Mouse (Mus musculus) C2C12 (cell line): ENCODE data around the gene Prrt4. TPM values are rescaled to one million over a fixed set of nuclear protein-coding genes. Genes with fewer than 3 reads are reported as not detected.
"Not testable (repeated sequence)": the region's sequence is repeated elsewhere in the genome, so short reads cannot be mapped to it uniquely, and the experiment has no call there.

Experiments used
- H3K27me3 ChIP-seq: one replicate; pipeline ENCODE4 v1.6.1; 2011; ENCODE audit not compliant: control insufficient read depth, insufficient read depth, insufficient read length
- H3K36me3 ChIP-seq: one replicate; pipeline ENCODE4 v1.6.1; 2011; ENCODE audit not compliant: control insufficient read depth, insufficient read depth
- H3K4me3 ChIP-seq: one replicate; pipeline ENCODE4 v1.5.1; 2011; ENCODE audit warnings: mild to moderate bottlenecking, control low read depth; ENCODE audit not compliant: poor library complexity, insufficient read depth, severe bottlenecking
- H3K79me2 ChIP-seq: one replicate; pipeline ENCODE4 v1.6.1; 2011; ENCODE audit not compliant: control insufficient read depth, insufficient read depth
- H3K79me3 ChIP-seq: one replicate; pipeline ENCODE4 v1.6.1; 2011; ENCODE audit warnings: low read depth, control low read depth
- H3ac ChIP-seq: one replicate; pipeline ENCODE3; 2011; ENCODE audit warnings: low read depth; ENCODE audit not compliant: control insufficient read depth, insufficient read length
- CEBPB ChIP-seq: IDR thresholded peaks from one replicate; pipeline ENCODE4 v1.6.1; 2011; ENCODE audit warnings: low read depth, mild to moderate bottlenecking, control low read depth, moderate library complexity
- CTCF ChIP-seq: IDR thresholded peaks from one replicate; pipeline ENCODE4 v1.5.1; 2011; ENCODE audit not compliant: control insufficient read depth, insufficient read depth, insufficient read length
- FOSL1 ChIP-seq: IDR thresholded peaks from one replicate; pipeline ENCODE4 v1.8.0; 2011; ENCODE audit warnings: mild to moderate bottlenecking, low read length; ENCODE audit not compliant: poor library complexity, insufficient read depth, severe bottlenecking
- MAX ChIP-seq: IDR thresholded peaks from one replicate; pipeline ENCODE4 v1.6.1; 2011; ENCODE audit warnings: mild to moderate bottlenecking, control low read depth
- MYOD1 ChIP-seq: IDR thresholded peaks from one replicate; pipeline ENCODE4 v1.6.1; 2011; ENCODE audit warnings: low read depth; ENCODE audit not compliant: control insufficient read depth, insufficient read length
- MYOG ChIP-seq: IDR thresholded peaks from one replicate; pipeline ENCODE4 v1.6.1; 2011; ENCODE audit not compliant: control insufficient read depth, insufficient read length; ENCODE audit errors: extremely low read depth
- USF1 ChIP-seq: IDR thresholded peaks from one replicate; pipeline ENCODE4 v1.6.1; 2011; ENCODE audit warnings: low read depth, mild to moderate bottlenecking, control low read depth, moderate library complexity
- long read RNA-seq, 2 experiments: library from polyadenylated mRNA; unstranded; transcript quantifications; one replicate each; pipeline ENCODE4 v2.0.0; 2019 to 2020
- polyA plus RNA-seq: library from polyadenylated mRNA; unstranded; fragments of >200 nt; fragmentation: generic; extraction: Trizol; gene quantifications from one replicate; pipeline ENCODE4 v1.2.1, GENCODE M21; 2012; ENCODE audit warnings: missing spikeins

Gene Prrt4
- polyA plus RNA-seq = 0.09 TPM
- long read RNA-seq, experiment 1 = 0 reads
- long read RNA-seq, experiment 2, partial matches to known transcripts = 2 of 9 reads
- long read RNA-seq, experiment 2, other reads (novel, unspliced or antisense) = 3 of 9 reads

DNA sequence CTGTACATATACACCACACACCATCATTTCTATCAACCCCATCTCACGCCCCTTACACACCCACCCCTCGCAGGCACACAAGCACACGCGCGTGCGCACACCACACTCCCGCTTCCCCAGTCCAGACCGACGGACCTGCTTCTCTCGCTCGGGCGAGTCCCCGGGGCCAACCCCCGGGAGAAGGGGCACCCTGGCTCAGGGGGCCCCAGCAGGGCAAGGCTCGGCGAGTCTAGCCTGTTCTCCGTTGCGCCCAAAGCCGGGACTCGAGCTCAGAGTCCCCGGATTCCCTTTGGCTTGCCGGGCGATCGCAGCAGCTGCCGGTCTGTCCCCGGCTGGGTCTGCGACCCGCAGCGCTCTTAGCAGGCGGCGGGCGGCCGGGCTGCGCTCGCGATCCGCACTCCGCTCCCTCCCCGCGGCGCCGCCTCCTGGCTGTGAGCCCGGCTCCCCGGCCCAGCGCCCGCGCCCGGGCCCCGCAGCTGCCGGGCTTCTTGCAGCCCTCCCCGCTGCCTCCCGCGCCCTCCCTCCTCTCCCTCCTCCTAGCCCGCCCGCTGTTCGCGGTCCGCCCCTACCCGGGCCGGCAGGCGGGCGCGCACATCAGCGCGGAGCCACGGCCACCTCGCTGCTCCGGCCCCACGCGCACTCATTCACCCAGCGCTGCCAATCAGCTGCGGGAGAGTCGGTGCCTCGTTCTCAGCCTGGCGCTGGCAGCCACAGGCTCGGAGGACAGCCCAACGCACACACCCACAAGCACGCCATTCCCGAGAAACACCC is at the start of gene Prrt4:
Gene Prrt4 (minus strand): TSS at position 697 of the 771 bp plus-strand sequence.
- TF ChIP-seq CTCF = no peak
- no peak for TF ChIP-seq MYOD1
- TF ChIP-seq CEBPB = no peak
- TF ChIP-seq MYOG = no peak
- no peak for TF ChIP-seq USF1
- TF ChIP-seq FOSL1 = no peak
- TF ChIP-seq MAX = no peak
- no peaks in the 10 kb centered on the region for H3K79me3 ChIP-seq
- H3K36me3 ChIP-seq = no peaks in the 10 kb centered on the region
- no peaks in the 10 kb centered on the region for H3K79me2 ChIP-seq
- H3ac ChIP-seq = peak within 1 kb of the TSS; percentile 42
- H3K27me3 ChIP-seq = peaks cover 58% of the 10 kb centered on the region
- H3K4me3 ChIP-seq = peak within 1 kb of the TSS; percentile 6

DNA sequence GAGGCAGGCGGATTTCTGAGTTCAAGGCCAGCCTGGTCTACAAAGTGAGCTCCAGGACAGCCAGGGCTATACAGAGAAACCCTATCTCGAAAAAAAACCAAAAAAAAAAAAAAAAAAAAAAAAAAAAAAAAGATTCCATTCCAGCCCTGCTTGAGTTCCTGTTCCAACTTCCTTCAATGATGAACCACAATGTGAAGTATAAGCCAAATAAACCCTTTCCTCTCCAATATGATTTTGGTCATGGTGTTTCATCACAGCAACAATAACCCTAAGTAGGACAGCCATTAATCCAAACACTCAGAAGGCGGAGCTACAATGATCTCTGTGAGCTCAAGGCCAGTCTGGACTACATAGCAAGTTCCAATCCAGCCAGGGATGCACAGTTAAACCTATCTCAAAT is 38.3 kb upstream of the Prrt4 start:
- H3K79me3 ChIP-seq, H3K27me3 ChIP-seq, H3K4me3 ChIP-seq, H3K36me3 ChIP-seq, H3ac ChIP-seq, H3K79me2 ChIP-seq: not testable (repeated sequence)

GRCm38 (mm10) chr6:29215881-29216501 is 36.6 kb upstream of the Prrt4 start, which contains the start of gene Impdh1:
Gene Impdh1 (minus strand): TSS chr6:29216364.
- H3K79me3 ChIP-seq = peaks cover 6% of the 10 kb centered on the region
- TF ChIP-seq MAX (no peak), CEBPB (no peak), MYOG (no peak), MYOD1 (no peak)
- peaks cover 4% of the 10 kb centered on the region for H3K27me3 ChIP-seq

DNA sequence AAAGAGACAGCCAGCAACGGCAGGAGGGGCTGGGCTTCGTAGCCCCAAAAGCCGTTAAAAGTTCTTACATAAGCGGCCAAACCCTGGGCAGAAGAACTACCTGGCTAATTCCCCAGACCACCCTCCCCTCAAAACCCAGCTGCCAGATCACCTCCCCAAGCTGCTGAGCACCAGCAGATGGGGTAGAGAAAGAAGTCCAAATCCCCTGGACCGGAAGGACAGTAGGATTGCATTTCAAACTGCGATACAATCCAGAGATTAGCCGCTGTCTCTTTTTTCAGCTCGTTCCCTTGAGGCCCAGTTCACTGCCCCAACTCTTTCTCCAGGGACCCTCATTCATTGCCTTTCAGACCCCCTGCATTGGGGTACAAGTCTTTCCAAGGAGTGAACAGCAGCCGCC is 35.8 kb upstream of the Prrt4 start:
- Histone ChIP-seq H3K79me2 (peaks cover 17% of the 10 kb centered on the region), H3K79me3 (peaks cover 8% of the 10 kb centered on the region), H3K27me3 (no peaks in the 10 kb centered on the region), H3ac (peak overlapping the region; percentile 71), H3K36me3 (no peaks in the 10 kb centered on the region), H3K4me3 (peak overlapping the region; percentile 42)
- TF ChIP-seq CEBPB = no peak
- TF ChIP-seq USF1 = no peak
- TF ChIP-seq MYOD1 = no peak
- no peak for TF ChIP-seq FOSL1
- TF ChIP-seq MYOG = no peak
- no peak for TF ChIP-seq MAX
- TF ChIP-seq CTCF = no peak

More at GRCm38 (mm10) chr6:29215881-29216501, 36.6 kb upstream of the Prrt4 start, which contains the start of gene Impdh1:
- peaks cover 9% of the 10 kb centered on the region for H3K79me2 ChIP-seq
- H3ac ChIP-seq = peak within 1 kb of the TSS; percentile 71
- H3K4me3 ChIP-seq = peak within 1 kb of the TSS; percentile 42
- no peaks in the 10 kb centered on the region for H3K36me3 ChIP-seq

GRCm38 (mm10) chr6:29214776-29215175 is 35.4 kb upstream of the Prrt4 start:
- peak overlapping the region; percentile 42 for H3K4me3 ChIP-seq
- TF ChIP-seq FOSL1 = no peak
- no peak for TF ChIP-seq MYOG
- no peak for TF ChIP-seq MAX
- no peak for TF ChIP-seq CTCF
- TF ChIP-seq USF1 = no peak
- no peak for TF ChIP-seq MYOD1
- TF ChIP-seq CEBPB = no peak
- peaks cover 21% of the 10 kb centered on the region for H3K79me2 ChIP-seq
- no peaks in the 10 kb centered on the region for H3K36me3 ChIP-seq
- peaks cover 8% of the 10 kb centered on the region for H3K79me3 ChIP-seq
- no peak overlapping the region for H3ac ChIP-seq
- no peaks in the 10 kb centered on the region for H3K27me3 ChIP-seq

GRCm38 (mm10) chr6:29214245-29214644 is 34.9 kb upstream of the Prrt4 start:
- TF ChIP-seq CTCF (no peak), USF1 (no peak), FOSL1 (no peak), CEBPB (no peak), MYOD1 (no peak), MAX (no peak), MYOG (no peak)
- Histone ChIP-seq H3K27me3 (no peaks in the 10 kb centered on the region), H3K36me3 (peaks cover 4% of the 10 kb centered on the region), H3K79me3 (peaks cover 11% of the 10 kb centered on the region), H3K4me3 (no peak overlapping the region), H3ac (no peak overlapping the region), H3K79me2 (peaks cover 26% of the 10 kb centered on the region)
